Mouse (Mus musculus) testis, adult 2 months (tissue): ENCODE data around the gene Slain2. TPM values are rescaled to one million over a fixed set of nuclear protein-coding genes. Genes with fewer than 3 reads are reported as not detected.
"Not testable (repeated sequence)": the region's sequence is repeated elsewhere in the genome, so short reads cannot be mapped to it uniquely, and the experiment has no call there.

ENCODE experiments used
- H3K27ac ChIP-seq: fragments of 200-500 bp; 2 replicates; pipeline ENCODE4 v1.5.1; 2012; ENCODE audit warnings: low read depth, low read length; ENCODE audit not compliant: control insufficient read depth, insufficient read depth
- H3K27me3 ChIP-seq: fragments of 200-500 bp; 2 replicates; pipeline ENCODE4 v1.6.1; 2012; ENCODE audit warnings: mild to moderate bottlenecking, low read length, moderate library complexity; ENCODE audit not compliant: control insufficient read depth, insufficient read depth
- H3K36me3 ChIP-seq: fragments of 200-500 bp; 2 replicates; pipeline ENCODE4 v1.6.1; 2012; ENCODE audit warnings: mild to moderate bottlenecking, low read length; ENCODE audit not compliant: control insufficient read depth, insufficient read depth
- H3K4me1 ChIP-seq: fragments of 200-500 bp; 2 replicates; pipeline ENCODE4 v1.6.1; 2012; ENCODE audit warnings: low read length; ENCODE audit not compliant: control insufficient read depth, insufficient read depth
- H3K4me3 ChIP-seq: fragments of 200-500 bp; 2 replicates; pipeline ENCODE4 v1.5.1; 2012; ENCODE audit warnings: low read depth, mild to moderate bottlenecking, low read length, moderate library complexity, mixed read lengths; ENCODE audit not compliant: control insufficient read depth
- CTCF ChIP-seq: fragments of 200-500 bp; IDR thresholded peaks from 2 replicates; pipeline ENCODE4 v1.5.1; 2012; ENCODE audit warnings: low read depth, mild to moderate bottlenecking, inconsistent platforms, low read length, moderate library complexity; ENCODE audit not compliant: control insufficient read depth, insufficient read depth, insufficient replicate concordance
- POLR2A ChIP-seq: fragments of 200-500 bp; IDR thresholded peaks from 2 replicates; pipeline ENCODE4 v1.6.1; 2012; ENCODE audit warnings: low read depth, mild to moderate bottlenecking, inconsistent platforms, low read length, moderate library complexity; ENCODE audit not compliant: control insufficient read depth
- polyA plus RNA-seq: library from polyadenylated mRNA; depleted of rRNA; stranded (reverse); fragments of >200 nt; gene quantifications from 2 replicates; pipeline ENCODE4 v1.2.3, GENCODE M21; 2012; rRNA removed

Gene Slain2
- polyA plus RNA-seq, 1 experiment: 180 TPM

GRCm38 (mm10) chr5:73007582-73007959 lies 93.5 kb downstream of the Slain2 start:
- Histone ChIP-seq H3K4me1 (peaks cover 4% of the 10 kb centered on the region; the same call in 1 of the 2 replicates), H3K27ac (no peak overlapping the region), H3K27me3 (no peaks in the 10 kb centered on the region), H3K4me3 (no peak overlapping the region), H3K36me3 (no peaks in the 10 kb centered on the region)
- TF ChIP-seq CTCF (no peak), POLR2A (no peak)

- H3K4me3 ChIP-seq, H3K4me1 ChIP-seq, H3K27me3 ChIP-seq, H3K36me3 ChIP-seq, H3K27ac ChIP-seq: not testable (repeated sequence)
- TF ChIP-seq CTCF: peak; percentile 24; the same call in 1 of the 2 replicates
Observed at GRCm38 (mm10) chr5:73008230-73008629, 94.1 kb downstream of the Slain2 start.

- peak overlapping the region; percentile 27 for H3K4me3 ChIP-seq
- H3K4me1 ChIP-seq, H3K36me3 ChIP-seq, H3K27me3 ChIP-seq, H3K27ac ChIP-seq: not testable (repeated sequence)
Observed at GRCm38 (mm10) chr5:73011806-73012205, 97.7 kb downstream of the Slain2 start.

DNA sequence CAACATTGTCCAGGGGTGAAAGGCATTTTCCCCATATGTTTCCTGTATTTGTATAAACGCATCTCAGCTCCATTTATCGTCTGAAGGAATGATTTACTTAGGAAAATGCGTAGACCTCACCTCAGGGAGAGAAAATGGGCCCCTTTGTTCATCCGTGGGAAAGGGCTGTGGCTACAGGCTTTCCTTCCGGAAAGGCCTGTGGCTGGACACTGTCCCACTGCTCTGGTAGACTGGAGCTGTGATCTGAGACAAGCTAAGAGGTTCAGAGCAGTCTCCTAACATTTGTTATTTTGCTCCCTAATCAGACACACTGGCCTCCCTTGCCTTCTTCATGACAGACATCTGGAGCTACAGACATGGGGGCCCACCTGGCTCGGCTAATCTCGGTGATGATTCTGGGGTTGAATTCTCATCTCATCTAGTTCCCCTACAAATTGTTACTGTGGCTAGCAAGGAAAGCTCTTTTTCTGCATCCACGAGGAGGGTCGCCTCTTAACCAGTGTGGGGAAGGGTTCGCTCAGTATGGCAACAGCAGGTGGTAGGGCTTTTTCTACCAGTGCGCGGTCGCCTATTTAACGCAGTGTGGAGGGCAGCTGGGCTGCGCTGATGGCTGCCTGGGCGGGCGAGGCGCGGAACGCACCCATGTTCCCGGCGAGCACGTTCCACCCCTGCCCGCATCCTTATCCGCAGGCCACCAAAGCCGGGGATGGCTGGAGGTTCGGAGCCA lies 98.9 kb downstream of the Slain2 start:
- H3K27me3 ChIP-seq, H3K36me3 ChIP-seq, H3K27ac ChIP-seq, H3K4me3 ChIP-seq, H3K4me1 ChIP-seq: not testable (repeated sequence)

- H3K36me3 ChIP-seq, H3K27me3 ChIP-seq, H3K4me1 ChIP-seq, H3K4me3 ChIP-seq, H3K27ac ChIP-seq: not testable (repeated sequence)
Observed at GRCm38 (mm10) chr5:73013611-73014287, 99.6 kb downstream of the Slain2 start.

DNA sequence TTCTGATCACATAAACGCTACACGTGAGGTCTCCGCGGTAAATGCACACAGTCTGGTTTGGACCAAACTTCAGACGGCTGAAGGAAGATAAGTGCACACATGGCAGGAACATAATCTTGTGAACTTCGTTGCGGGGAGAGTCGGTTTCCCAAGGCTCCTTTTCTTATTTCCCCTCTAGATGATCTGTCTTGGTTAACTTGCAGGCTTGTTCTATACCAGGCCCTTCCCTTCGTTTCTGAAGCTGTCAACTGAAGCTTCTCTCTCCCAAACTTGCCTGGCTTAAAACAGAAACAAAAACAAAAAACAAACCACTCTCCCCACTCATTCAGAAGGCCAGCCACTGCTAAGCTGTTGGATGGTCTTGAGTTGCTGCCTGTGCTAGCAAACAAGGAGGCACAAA lies 100.6 kb downstream of the Slain2 start:
- no peaks in the 10 kb centered on the region for H3K36me3 ChIP-seq

GRCm38 (mm10) chr5:73023801-73024200 lies 109.7 kb downstream of the Slain2 start:
- Histone ChIP-seq H3K4me1 (no peaks in the 10 kb centered on the region), H3K27me3 (no peaks in the 10 kb centered on the region), H3K27ac (no peak overlapping the region), H3K36me3 (no peaks in the 10 kb centered on the region), H3K4me3 (no peak overlapping the region)
- TF ChIP-seq POLR2A (no peak), CTCF (no peak)

More for the DNA sequence above, 100.6 kb downstream of the Slain2 start:
- TF ChIP-seq POLR2A (no peak), CTCF (no peak)
- Histone ChIP-seq H3K27ac (no peak overlapping the region), H3K4me3 (no peak overlapping the region), H3K4me1 (peaks cover 2% of the 10 kb centered on the region; the same call in 1 of the 2 replicates), H3K27me3 (no peaks in the 10 kb centered on the region)

Other genes with a start within 250 kb of the Slain2 start
- gene Txk, start 161.5 kb upstream of the Slain2 start, polyA plus RNA-seq: 1.2 and 1.7 TPM in 2 replicates
- 0.77 and 0.88 TPM in 2 replicates for gene Tec, start 45.8 kb upstream of the Slain2 start, polyA plus RNA-seq
- gene Gm10135, start 60.4 kb downstream of the Slain2 start, polyA plus RNA-seq: not detected in 2 replicates
- 0.09 and 0.10 TPM in 2 replicates for gene Slc10a4, start 92.6 kb downstream of the Slain2 start, polyA plus RNA-seq